Mouse (Mus musculus) ES-Bruce4 (cell line): ENCODE data around the gene Apom.

Source experiments
- CTCF ChIP-seq: IDR thresholded peaks from one replicate; pipeline ENCODE4 v1.8.1; 2011; ENCODE audit warnings: low read depth, low read length
- POLR2A ChIP-seq: IDR thresholded peaks from one replicate; pipeline ENCODE4 v1.8.1; 2011; ENCODE audit warnings: low read length; ENCODE audit not compliant: insufficient read depth

DNA sequence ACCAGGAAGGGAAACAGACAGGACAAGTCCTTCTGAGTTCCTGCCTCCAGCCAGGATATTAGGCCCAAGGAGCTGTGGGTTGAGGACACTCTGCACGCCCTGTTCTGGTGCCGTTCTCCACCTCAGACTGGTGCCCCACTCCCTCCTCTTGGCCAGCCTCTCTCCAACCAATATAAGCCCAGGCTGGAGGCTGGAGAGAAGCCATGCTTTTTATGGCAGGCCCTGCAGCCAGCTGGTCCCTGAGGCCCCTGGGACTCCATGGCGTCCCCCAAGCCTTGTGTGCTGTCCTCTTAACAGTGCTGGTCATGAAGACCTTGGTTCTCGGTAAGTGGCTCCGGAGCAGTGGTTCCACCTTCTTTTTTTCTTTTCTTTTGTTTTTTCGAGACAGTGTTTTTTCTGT lies 23.8 kb downstream of the Apom start, which contains the start of gene Ly6g5c:
- no peak for TF ChIP-seq POLR2A
- no peak for TF ChIP-seq CTCF
